Mouse (Mus musculus): ENCODE results near the gene Sox30. TPM values are rescaled to one million over a fixed set of nuclear protein-coding genes. Genes with fewer than 3 reads are reported as not detected.
A peak's percentile ranks its signal among the peaks of the same experiment; 100 is the strongest.

The Sox30 gene
- polyA plus RNA-seq, 1 experiment from 2014 or later: 0.11 TPM

- H3K4me1 ChIP-seq (ENCODE audit: control insufficient read depth, insufficient read depth, low read length): no peaks in the 10 kb centered on the region
- no peak overlapping the region for H3K4me2 ChIP-seq (ENCODE audit: low read length)
- 0 out of 2 replicates have a peak, but pooled peaks cover 3% of the 10 kb centered on the region for H3K9me3 ChIP-seq (replicated peaks; ENCODE audit: control insufficient read depth, low read length)
- no peaks in the 10 kb centered on the region for H3K36me3 ChIP-seq (ENCODE audit: control insufficient read depth, insufficient read depth, low read length)
- no peak overlapping the region for H3K9ac ChIP-seq (ENCODE audit: low read length)
- WGBS: 80% methylated on average over 3 of the region's 3 CpGs
- no peaks in the 10 kb centered on the region for H3K27me3 ChIP-seq (replicated peaks; ENCODE audit: control insufficient read depth, insufficient read depth, low read length)
- no peak overlapping the region for H3K27ac ChIP-seq (ENCODE audit: low read depth, low read length)
- ATAC-seq (no peak), DNase-seq (ENCODE audit: low spot score) (no peak)
- H3K4me3 ChIP-seq (ENCODE audit: low read depth, low read length): no peak overlapping the region
Observed at GRCm38 (mm10) chr11:45976061-45976460, 4.0 kb upstream of the Sox30 start.

DNA sequence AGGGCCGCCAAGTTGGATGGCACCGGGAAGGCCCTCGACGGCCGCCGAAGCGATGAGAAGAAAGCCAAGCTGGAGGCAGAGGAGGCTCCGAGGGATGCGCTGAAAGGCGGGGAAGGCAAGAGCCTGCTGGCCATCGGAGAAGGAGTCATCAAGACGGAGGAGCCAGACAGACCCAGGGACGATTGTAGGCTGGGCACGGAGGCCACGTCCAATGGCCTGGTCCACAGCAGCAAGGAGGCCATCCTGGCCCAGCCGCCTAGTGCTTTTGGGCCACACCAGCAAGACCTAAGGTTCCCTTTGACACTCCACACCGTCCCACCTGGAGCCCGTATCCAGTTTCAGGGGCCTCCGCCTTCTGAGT is 763 bp downstream of the Sox30 start:
- Histone ChIP-seq H3K9ac (ENCODE audit: low read length) (peak overlapping the region; percentile 85), H3K4me3 (ENCODE audit: low read depth, low read length) (peak overlapping the region; percentile 51), H3K4me1 (ENCODE audit: control insufficient read depth, insufficient read depth, low read length) (no peaks in the 10 kb centered on the region), H3K27ac (ENCODE audit: low read depth, low read length) (peak overlapping the region; percentile 58; the same call in 1 of the 2 replicates), H3K27me3 (replicated peaks; ENCODE audit: control insufficient read depth, insufficient read depth, low read length) (no peaks in the 10 kb centered on the region), H3K36me3 (ENCODE audit: control insufficient read depth, insufficient read depth, low read length) (no peaks in the 10 kb centered on the region), H3K4me2 (ENCODE audit: low read length) (peak overlapping the region; percentile 67), H3K9me3 (replicated peaks; ENCODE audit: control insufficient read depth, low read length) (0 out of 2 replicates have a peak, but pooled peaks cover 3% of the 10 kb centered on the region)
- no peak; the same call in 1 of the 2 replicates for ATAC-seq
- no peak for DNase-seq (ENCODE audit: low spot score)
- WGBS: 40% methylated on average over 19 of the region's 19 CpGs

DNA sequence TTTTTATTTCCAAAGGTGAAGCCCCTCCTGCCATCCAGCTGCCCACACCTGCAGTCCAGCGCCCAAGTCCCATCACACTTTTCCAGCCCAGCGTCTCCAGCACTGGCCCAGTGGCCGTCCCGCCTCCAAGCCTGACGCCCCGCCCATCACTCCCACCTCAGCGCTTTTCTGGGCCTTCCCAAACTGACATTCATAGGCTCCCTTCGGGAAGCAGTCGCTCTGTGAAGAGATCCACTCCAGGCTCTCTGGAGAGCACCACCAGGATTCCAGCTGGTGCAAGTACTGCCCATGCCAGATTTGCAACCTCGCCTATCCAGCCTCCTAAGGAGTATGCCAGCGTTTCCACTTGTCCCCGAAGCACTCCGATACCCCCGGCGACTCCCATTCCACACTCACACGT is 11.5 kb downstream of the Sox30 start:
- Histone ChIP-seq H3K27ac (ENCODE audit: low read depth, low read length) (no peak overlapping the region), H3K4me1 (ENCODE audit: control insufficient read depth, insufficient read depth, low read length) (no peaks in the 10 kb centered on the region), H3K9me3 (replicated peaks; ENCODE audit: control insufficient read depth, low read length) (no peaks in the 10 kb centered on the region), H3K36me3 (ENCODE audit: control insufficient read depth, insufficient read depth, low read length) (no peaks in the 10 kb centered on the region), H3K4me2 (ENCODE audit: low read length) (peak overlapping the region; percentile 41), H3K9ac (ENCODE audit: low read length) (no peak overlapping the region), H3K27me3 (replicated peaks; ENCODE audit: control insufficient read depth, insufficient read depth, low read length) (no peaks in the 10 kb centered on the region), H3K4me3 (ENCODE audit: low read depth, low read length) (peak overlapping the region; percentile 8; the same call in 1 of the 2 replicates)
- DNase-seq (ENCODE audit: low spot score) (no peak), ATAC-seq (no peak)
- 15% methylated on average over 16 of the region's 16 CpGs for WGBS

DNA sequence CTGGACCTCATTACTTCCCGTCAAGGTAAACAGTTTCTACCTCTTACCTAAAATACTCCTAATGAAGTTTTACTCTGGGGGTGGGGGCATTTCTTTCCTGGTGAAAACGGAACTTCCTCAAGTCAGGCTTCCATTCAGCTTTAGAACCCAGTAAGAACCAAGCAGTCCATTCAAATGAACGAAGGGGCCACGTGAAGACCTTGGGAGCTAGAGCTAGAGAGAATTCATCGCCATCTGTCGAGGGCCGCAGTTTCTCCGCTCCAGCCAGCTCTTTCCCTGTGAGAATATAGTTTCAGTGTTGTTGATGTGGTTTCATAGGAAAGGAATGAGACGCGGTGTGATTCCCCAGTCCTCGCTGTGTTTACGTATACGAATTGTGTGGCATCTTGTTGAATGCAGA is 12.0 kb downstream of the Sox30 start:
- ATAC-seq: no peak
- Histone ChIP-seq H3K9ac (ENCODE audit: low read length) (no peak overlapping the region), H3K9me3 (replicated peaks; ENCODE audit: control insufficient read depth, low read length) (no peaks in the 10 kb centered on the region), H3K4me3 (ENCODE audit: low read depth, low read length) (no peak overlapping the region), H3K4me1 (ENCODE audit: control insufficient read depth, insufficient read depth, low read length) (no peaks in the 10 kb centered on the region), H3K27me3 (replicated peaks; ENCODE audit: control insufficient read depth, insufficient read depth, low read length) (no peaks in the 10 kb centered on the region), H3K36me3 (ENCODE audit: control insufficient read depth, insufficient read depth, low read length) (no peaks in the 10 kb centered on the region), H3K4me2 (ENCODE audit: low read length) (peak overlapping the region; percentile 41; the same call in 1 of the 2 replicates), H3K27ac (ENCODE audit: low read depth, low read length) (no peak overlapping the region)
- no peak for DNase-seq (ENCODE audit: low spot score)
- 56% methylated on average over 13 of the region's 13 CpGs for WGBS

GRCm38 (mm10) chr11:46016061-46016460 is 36.0 kb downstream of the Sox30 start:
- Histone ChIP-seq H3K27me3 (replicated peaks; ENCODE audit: control insufficient read depth, insufficient read depth, low read length) (no peaks in the 10 kb centered on the region), H3K9ac (ENCODE audit: low read length) (no peak overlapping the region), H3K4me1 (ENCODE audit: control insufficient read depth, insufficient read depth, low read length) (no peaks in the 10 kb centered on the region), H3K36me3 (ENCODE audit: control insufficient read depth, insufficient read depth, low read length) (no peaks in the 10 kb centered on the region), H3K27ac (ENCODE audit: low read depth, low read length) (no peak overlapping the region), H3K9me3 (replicated peaks; ENCODE audit: control insufficient read depth, low read length) (no peaks in the 10 kb centered on the region), H3K4me3 (ENCODE audit: low read depth, low read length) (no peak overlapping the region), H3K4me2 (ENCODE audit: low read length) (no peak overlapping the region)
- DNase-seq (ENCODE audit: low spot score) (peak; percentile 88), ATAC-seq (peak; percentile 52; the same call in 1 of the 2 replicates)
- WGBS: 24% methylated on average over 6 of the region's 6 CpGs

GRCm38 (mm10) chr11:46020246-46020645 is 40.1 kb downstream of the Sox30 start:
- no peak overlapping the region for H3K27ac ChIP-seq (ENCODE audit: low read depth, low read length)
- no peaks in the 10 kb centered on the region for H3K9me3 ChIP-seq (replicated peaks; ENCODE audit: control insufficient read depth, low read length)
- H3K27me3 ChIP-seq (replicated peaks; ENCODE audit: control insufficient read depth, insufficient read depth, low read length): no peaks in the 10 kb centered on the region
- H3K4me3 ChIP-seq (ENCODE audit: low read depth, low read length): no peak overlapping the region
- DNase-seq (ENCODE audit: low spot score): no peak
- 42% methylated on average over 1 of the region's 1 CpGs for WGBS
- no peaks in the 10 kb centered on the region for H3K36me3 ChIP-seq (ENCODE audit: control insufficient read depth, insufficient read depth, low read length)
- H3K9ac ChIP-seq (ENCODE audit: low read length): no peak overlapping the region
- no peak for ATAC-seq
- no peaks in the 10 kb centered on the region for H3K4me1 ChIP-seq (ENCODE audit: control insufficient read depth, insufficient read depth, low read length)
- no peak overlapping the region for H3K4me2 ChIP-seq (ENCODE audit: low read length)

GRCm38 (mm10) chr11:46021850-46022249 is 41.7 kb downstream of the Sox30 start:
- no peak overlapping the region for H3K4me2 ChIP-seq (ENCODE audit: low read length)
- H3K27me3 ChIP-seq (replicated peaks; ENCODE audit: control insufficient read depth, insufficient read depth, low read length): no peaks in the 10 kb centered on the region
- H3K9me3 ChIP-seq (replicated peaks; ENCODE audit: control insufficient read depth, low read length): no peaks in the 10 kb centered on the region
- no peak for DNase-seq (ENCODE audit: low spot score)
- no peaks in the 10 kb centered on the region for H3K36me3 ChIP-seq (ENCODE audit: control insufficient read depth, insufficient read depth, low read length)
- ATAC-seq: no peak
- no peak overlapping the region for H3K9ac ChIP-seq (ENCODE audit: low read length)
- no peak overlapping the region for H3K4me3 ChIP-seq (ENCODE audit: low read depth, low read length)
- H3K27ac ChIP-seq (ENCODE audit: low read depth, low read length): no peak overlapping the region
- no peaks in the 10 kb centered on the region for H3K4me1 ChIP-seq (ENCODE audit: control insufficient read depth, insufficient read depth, low read length)

DNA sequence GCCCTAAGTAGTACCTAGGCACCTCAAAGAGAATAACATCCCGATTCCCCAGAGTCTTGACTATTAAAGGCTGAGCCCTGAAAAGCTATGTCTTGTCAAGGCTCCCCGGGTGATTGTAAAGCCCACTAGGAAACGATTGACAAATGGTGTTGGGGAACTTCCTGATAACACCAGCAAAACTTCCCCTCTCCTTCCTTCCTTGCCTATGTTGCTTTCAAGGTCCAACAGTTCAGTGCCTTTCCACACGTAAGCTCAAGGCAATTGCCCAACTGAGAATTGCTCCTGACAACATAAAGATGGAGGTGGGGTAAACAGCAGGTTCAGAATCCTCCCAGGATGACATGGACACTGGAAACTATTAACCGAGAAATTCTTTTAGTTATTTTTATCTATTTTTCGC is 42.9 kb downstream of the Sox30 start:
- no peak for ATAC-seq
- Histone ChIP-seq H3K9ac (ENCODE audit: low read length) (no peak overlapping the region), H3K4me3 (ENCODE audit: low read depth, low read length) (no peak overlapping the region), H3K4me2 (ENCODE audit: low read length) (no peak overlapping the region), H3K9me3 (replicated peaks; ENCODE audit: control insufficient read depth, low read length) (no peaks in the 10 kb centered on the region), H3K27me3 (replicated peaks; ENCODE audit: control insufficient read depth, insufficient read depth, low read length) (no peaks in the 10 kb centered on the region), H3K4me1 (ENCODE audit: control insufficient read depth, insufficient read depth, low read length) (no peaks in the 10 kb centered on the region), H3K27ac (ENCODE audit: low read depth, low read length) (no peak overlapping the region), H3K36me3 (ENCODE audit: control insufficient read depth, insufficient read depth, low read length) (no peaks in the 10 kb centered on the region)
- no peak for DNase-seq (ENCODE audit: low spot score)
- WGBS: 88% methylated on average over 6 of the region's 6 CpGs

DNA sequence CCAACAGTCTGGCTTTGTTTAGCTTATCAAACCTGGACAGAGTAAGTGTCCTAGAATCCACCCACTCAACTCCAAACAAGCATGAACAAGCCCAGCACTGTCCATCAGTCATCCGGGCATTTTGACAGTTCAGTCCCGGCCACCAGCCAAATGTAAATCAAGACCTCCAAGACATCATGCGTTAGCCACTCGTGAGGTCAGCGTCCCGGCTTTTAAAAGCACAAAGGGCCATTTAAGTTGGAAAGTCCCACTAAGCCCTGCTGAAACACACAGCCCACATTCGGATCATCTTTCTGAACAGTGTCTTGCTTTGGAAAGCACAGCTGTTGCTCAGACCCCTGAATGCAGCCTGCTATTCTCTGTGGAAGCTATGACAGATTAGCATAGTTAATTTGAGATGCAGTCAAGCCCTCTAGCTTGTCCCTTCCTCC is 45.9 kb downstream of the Sox30 start:
- ATAC-seq (no peak), DNase-seq (ENCODE audit: low spot score) (no peak)
- Histone ChIP-seq H3K4me2 (ENCODE audit: low read length) (no peak overlapping the region), H3K36me3 (ENCODE audit: control insufficient read depth, insufficient read depth, low read length) (no peaks in the 10 kb centered on the region), H3K4me1 (ENCODE audit: control insufficient read depth, insufficient read depth, low read length) (no peaks in the 10 kb centered on the region), H3K27me3 (replicated peaks; ENCODE audit: control insufficient read depth, insufficient read depth, low read length) (no peaks in the 10 kb centered on the region), H3K27ac (ENCODE audit: low read depth, low read length) (no peak overlapping the region), H3K9ac (ENCODE audit: low read length) (no peak overlapping the region), H3K4me3 (ENCODE audit: low read depth, low read length) (no peak overlapping the region), H3K9me3 (replicated peaks; ENCODE audit: control insufficient read depth, low read length) (no peaks in the 10 kb centered on the region)
- WGBS: 76% methylated on average over 7 of the region's 7 CpGs
